Mouse (Mus musculus) urinary bladder, postnatal 10 days (tissue): ENCODE data around the gene Eif4g3.

Experiments used
- DNase-seq: peaks from one replicate; pipeline ENCODE4 v3.0.0; 2022; ENCODE audit warnings: low spot score

Gene Eif4g3

GRCm38 (mm10) chr4:138220761-138221160, 227.9 kb downstream of the Eif4g3 start:
- no peak for DNase-seq

GRCm38 (mm10) chr4:138221406-138221805, 228.6 kb downstream of the Eif4g3 start:
- DNase-seq, result no peak

- no peak for DNase-seq
Measured at GRCm38 (mm10) chr4:138222396-138222795, 229.6 kb downstream of the Eif4g3 start.

- no peak for DNase-seq
Measured at GRCm38 (mm10) chr4:138223623-138224022, 230.8 kb downstream of the Eif4g3 start.

GRCm38 (mm10) chr4:138246756-138247665, 254.2 kb downstream of the Eif4g3 start:
- no peak for DNase-seq

- no peak for DNase-seq
Measured at GRCm38 (mm10) chr4:138250088-138250960, 257.5 kb downstream of the Eif4g3 start, which contains the start of the genes Sh2d5 and Kif17. Gene Sh2d5 (plus strand): TSS chr4:138250403. Gene Kif17 (plus strand): TSS chr4:138250435.

GRCm38 (mm10) chr4:138251819-138252218, 259.0 kb downstream of the Eif4g3 start:
- no peak for DNase-seq

- no peak for DNase-seq
Measured at GRCm38 (mm10) chr4:138252231-138252630, 259.4 kb downstream of the Eif4g3 start.

GRCm38 (mm10) chr4:138257116-138257687, 264.4 kb downstream of the Eif4g3 start:
- no peak for DNase-seq
